Mouse (Mus musculus) CH12.LX (cell line): ENCODE measurements around the gene Cabcoco1. TPM values are rescaled to one million over a fixed set of nuclear protein-coding genes. Genes with fewer than 3 reads are reported as not detected.
A peak's percentile ranks its signal among the peaks of the same experiment; 100 is the strongest.

Experiments used
- DNase-seq: peaks from one replicate; pipeline ENCODE4 v3.0.0-alpha.2; 2013; ENCODE audit errors: extremely low read depth
- H3K27ac ChIP-seq: 2 replicates; pipeline ENCODE4 v1.5.1; 2012; ENCODE audit warnings: low read depth, mild to moderate bottlenecking, control low read depth, moderate library complexity; ENCODE audit not compliant: insufficient read depth
- H3K27me3 ChIP-seq: replicated peaks from 2 replicates; pipeline ENCODE3; 2012; ENCODE audit warnings: inconsistent platforms
- H3K36me3 ChIP-seq, 2 experiments: replicated peaks in 1 of 2; 2 replicates each; pipeline versions ENCODE3 to v1.6.1; 2012; ENCODE audit warnings: inconsistent platforms in 1 of 2, low read length in 1 of 2, mild to moderate bottlenecking in 1 of 2, mixed read lengths in 1 of 2, moderate library complexity in 1 of 2; ENCODE audit not compliant: control insufficient read depth in 1 of 2, insufficient read depth in 1 of 2
- H3K4me1 ChIP-seq, 2 experiments: 2 replicates each; pipeline ENCODE4 v1.6.1; 2012; ENCODE audit warnings: inconsistent platforms in 1 of 2, moderate library complexity in 1 of 2; ENCODE audit not compliant: insufficient read depth in 2 of 2, control insufficient read depth in 1 of 2
- H3K4me2 ChIP-seq: 2 replicates; pipeline ENCODE4 v1.6.1; 2012; ENCODE audit warnings: low read depth, mild to moderate bottlenecking, control low read depth; ENCODE audit not compliant: poor library complexity, insufficient read depth, severe bottlenecking
- H3K4me3 ChIP-seq, 3 experiments: fragments of 150-350 bp in 1 of 3; sonication (generic) in 1 of 3; replicated peaks in 1 of 3; 2 replicates each; pipeline versions ENCODE3 to v1.5.1; 2011 to 2012; ENCODE audit warnings: low read depth in 2 of 3, low read length in 2 of 3, mild to moderate bottlenecking in 2 of 3, moderate library complexity in 2 of 3, control low read depth in 1 of 3, improper control_type of control experiment in 1 of 3, inconsistent platforms in 1 of 3, mixed read lengths in 1 of 3; ENCODE audit not compliant: poor library complexity in 1 of 3
- H3K79me2 ChIP-seq: replicated peaks from 2 replicates; pipeline ENCODE4 v1.6.1; 2012; ENCODE audit warnings: mild to moderate bottlenecking, moderate library complexity; ENCODE audit not compliant: control insufficient read depth, poor library complexity, insufficient read depth, severe bottlenecking; ENCODE audit errors: extremely low read depth
- H3K9ac ChIP-seq: 2 replicates; pipeline ENCODE4 v1.6.1; 2012; ENCODE audit warnings: low read depth, mild to moderate bottlenecking, control low read depth, moderate library complexity; ENCODE audit not compliant: insufficient read depth
- H3K9me3 ChIP-seq: replicated peaks from 2 replicates; pipeline ENCODE3; 2012; ENCODE audit warnings: low read length, inconsistent platforms, mixed read lengths
- BHLHE40 ChIP-seq: IDR thresholded peaks from 2 replicates; pipeline ENCODE4 v1.6.1; 2011; ENCODE audit warnings: mild to moderate bottlenecking, low read depth, low read length, improper control_type of control experiment
- CHD1 ChIP-seq: IDR thresholded peaks from 2 replicates; pipeline ENCODE4 v1.6.1; 2012; ENCODE audit warnings: low read depth, low read length, improper control_type of control experiment, inconsistent platforms
- CHD2 ChIP-seq: IDR thresholded peaks from 2 replicates; pipeline ENCODE4 v1.6.1; 2011; ENCODE audit warnings: low read length, improper control_type of control experiment
- CTCF ChIP-seq, 2 experiments: IDR thresholded peaks in 1 of 2; conservative IDR thresholded peaks in 1 of 2; 2 replicates each; pipeline ENCODE4 v1.5.1; 2011 to 2012; ENCODE audit warnings: low read depth in 2 of 2, low read length in 2 of 2, improper control_type of control experiment in 1 of 2, inconsistent platforms in 1 of 2, mild to moderate bottlenecking in 1 of 2, moderate library complexity in 1 of 2
- E2F4 ChIP-seq: IDR thresholded peaks from 2 replicates; pipeline ENCODE4 v1.6.1; 2011; ENCODE audit warnings: low read depth, low read length, improper control_type of control experiment; ENCODE audit not compliant: insufficient replicate concordance
- ELF1 ChIP-seq: IDR thresholded peaks from 2 replicates; pipeline ENCODE4 v1.6.1; 2014; ENCODE audit warnings: low read depth, mild to moderate bottlenecking, inconsistent platforms, low read length, improper control_type of control experiment
- EP300 ChIP-seq: IDR thresholded peaks from 2 replicates; pipeline ENCODE4 v1.6.1; 2011; ENCODE audit warnings: low read length, improper control_type of control experiment
- ETS1 ChIP-seq: conservative IDR thresholded peaks from 2 replicates; pipeline ENCODE4 v1.6.1; 2012; ENCODE audit warnings: low read depth, mild to moderate bottlenecking, inconsistent platforms, low read length, improper control_type of control experiment, moderate library complexity
- GABPA ChIP-seq: IDR thresholded peaks from 2 replicates; pipeline ENCODE4 v1.6.1; 2012; ENCODE audit warnings: low read depth, low read length, improper control_type of control experiment, inconsistent platforms; ENCODE audit not compliant: insufficient replicate concordance
- HCFC1 ChIP-seq: IDR thresholded peaks from 2 replicates; pipeline ENCODE4 v1.6.1; 2012; ENCODE audit warnings: low read depth, mild to moderate bottlenecking, inconsistent platforms, low read length, improper control_type of control experiment
- IRF4 ChIP-seq: IDR thresholded peaks from 2 replicates; pipeline ENCODE4 v1.6.1; 2014; ENCODE audit warnings: low read depth, mild to moderate bottlenecking, inconsistent platforms, low read length, improper control_type of control experiment
- JUN ChIP-seq: IDR thresholded peaks from 2 replicates; pipeline ENCODE4 v1.6.1; 2011; ENCODE audit warnings: low read depth, mild to moderate bottlenecking, low read length, improper control_type of control experiment, moderate library complexity; ENCODE audit not compliant: insufficient read depth
- JUND ChIP-seq: conservative IDR thresholded peaks from 2 replicates; pipeline ENCODE4 v1.6.1; 2011; ENCODE audit warnings: low read depth, low read length, improper control_type of control experiment
- KAT2A ChIP-seq: IDR thresholded peaks from 2 replicates; pipeline ENCODE4 v1.6.1; 2012; ENCODE audit warnings: low read length, improper control_type of control experiment, inconsistent platforms; ENCODE audit not compliant: insufficient replicate concordance
- MAFK ChIP-seq: IDR thresholded peaks from 2 replicates; pipeline ENCODE4 v1.6.1; 2011; ENCODE audit warnings: low read length, improper control_type of control experiment; ENCODE audit not compliant: insufficient replicate concordance
- MAX ChIP-seq: IDR thresholded peaks from 2 replicates; pipeline ENCODE4 v1.6.1; 2011; ENCODE audit warnings: low read length, improper control_type of control experiment
- MAZ ChIP-seq: IDR thresholded peaks from 2 replicates; pipeline ENCODE4 v1.6.1; 2012; ENCODE audit warnings: low read depth, mild to moderate bottlenecking, inconsistent platforms, low read length, improper control_type of control experiment, moderate library complexity
- MEF2A ChIP-seq: IDR thresholded peaks from 2 replicates; pipeline ENCODE4 v1.6.1; 2014; ENCODE audit warnings: low read depth, mild to moderate bottlenecking, inconsistent platforms, low read length, improper control_type of control experiment, borderline replicate concordance
- MXI1 ChIP-seq: IDR thresholded peaks from 2 replicates; pipeline ENCODE4 v1.6.1; 2011; ENCODE audit warnings: mild to moderate bottlenecking, low read depth, low read length, improper control_type of control experiment
- MYC ChIP-seq: IDR thresholded peaks from 2 replicates; pipeline ENCODE4 v1.6.1; 2011; ENCODE audit warnings: low read depth, mild to moderate bottlenecking, improper control_type of control experiment, low read length
- NELFE ChIP-seq: IDR thresholded peaks from 2 replicates; pipeline ENCODE4 v1.6.1; 2011; ENCODE audit warnings: low read depth, low read length, improper control_type of control experiment
- NRF1 ChIP-seq: IDR thresholded peaks from 2 replicates; pipeline ENCODE4 v1.6.1; 2014; ENCODE audit warnings: low read depth, mild to moderate bottlenecking, inconsistent platforms, low read length, improper control_type of control experiment, moderate library complexity
- PAX5 ChIP-seq: IDR thresholded peaks from 2 replicates; pipeline ENCODE4 v1.6.1; 2012; ENCODE audit warnings: low read length, inconsistent platforms, mixed read lengths
- POLR2A ChIP-seq: IDR thresholded peaks from 2 replicates; pipeline ENCODE4 v1.6.1; 2011; ENCODE audit warnings: low read depth, mild to moderate bottlenecking, improper control_type of control experiment, low read length
- POLR2AphosphoS2 ChIP-seq: IDR thresholded peaks from 2 replicates; pipeline ENCODE4 v1.6.1; 2011; ENCODE audit warnings: low read depth, low read length, improper control_type of control experiment
- RAD21 ChIP-seq: IDR thresholded peaks from 2 replicates; pipeline ENCODE4 v1.6.1; 2011; ENCODE audit warnings: low read depth, mild to moderate bottlenecking, low read length, improper control_type of control experiment, moderate library complexity
- RCOR1 ChIP-seq: conservative IDR thresholded peaks from 2 replicates; pipeline ENCODE4 v1.6.1; 2012; ENCODE audit warnings: low read depth, mild to moderate bottlenecking, inconsistent platforms, low read length, improper control_type of control experiment
- SIN3A ChIP-seq: IDR thresholded peaks from 2 replicates; pipeline ENCODE4 v1.6.1; 2012; ENCODE audit warnings: low read length, improper control_type of control experiment, inconsistent platforms
- SMC3 ChIP-seq: IDR thresholded peaks from 2 replicates; pipeline ENCODE4 v1.6.1; 2011; ENCODE audit warnings: low read depth, low read length, improper control_type of control experiment
- TBP ChIP-seq: conservative IDR thresholded peaks from 2 replicates; pipeline ENCODE4 v1.6.1; 2011; ENCODE audit warnings: low read depth, low read length, improper control_type of control experiment
- TCF12 ChIP-seq: IDR thresholded peaks from 2 replicates; pipeline ENCODE4 v1.6.1; 2014; ENCODE audit warnings: low read depth, mild to moderate bottlenecking, inconsistent platforms, low read length, improper control_type of control experiment
- UBTF ChIP-seq: IDR thresholded peaks from 2 replicates; pipeline ENCODE4 v1.6.1; 2012; ENCODE audit warnings: low read depth, mild to moderate bottlenecking, inconsistent platforms, low read length, improper control_type of control experiment, moderate library complexity
- USF1 ChIP-seq: IDR thresholded peaks from 2 replicates; pipeline ENCODE4 v1.6.1; 2014; ENCODE audit warnings: low read depth, mild to moderate bottlenecking, inconsistent platforms, low read length, improper control_type of control experiment
- USF2 ChIP-seq: conservative IDR thresholded peaks from 2 replicates; pipeline ENCODE4 v1.6.1; 2011; ENCODE audit warnings: low read depth, low read length, improper control_type of control experiment
- ZC3H11A ChIP-seq: IDR thresholded peaks from 2 replicates; pipeline ENCODE4 v1.6.1; 2012; ENCODE audit warnings: low read depth, mild to moderate bottlenecking, inconsistent platforms, low read length, improper control_type of control experiment
- ZKSCAN1 ChIP-seq: IDR thresholded peaks from 2 replicates; pipeline ENCODE4 v1.6.1; 2012; ENCODE audit warnings: low read depth, inconsistent platforms, low read length, improper control_type of control experiment, borderline replicate concordance
- ZMIZ1 ChIP-seq: IDR thresholded peaks from 2 replicates; pipeline ENCODE4 v1.6.1; 2012; ENCODE audit warnings: low read depth, mild to moderate bottlenecking, inconsistent platforms, low read length, improper control_type of control experiment
- ZNF384 ChIP-seq: IDR thresholded peaks from 2 replicates; pipeline ENCODE4 v1.6.1; 2012; ENCODE audit warnings: low read depth, low read length, improper control_type of control experiment, inconsistent platforms
- dilution Hi-C: fragments of 300-500 bp; cut with MboI; formaldehyde crosslinking; loops from 2 replicates; pipeline ENCODE4 v1.14.3; 2020; ENCODE audit warnings: low sequenced_read_pairs; ENCODE audit not compliant: extremely low pct_unique_long_range_greater_than_20kb, extremely low pct_ligation_motif_present
- in situ Hi-C: fragments of 300-500 bp; cut with MboI; formaldehyde crosslinking; loops from 3 replicates; pipeline ENCODE4 v1.14.3; 2019; ENCODE audit warnings: low sequenced_read_pairs, low pct_ligation_motif_present, low pct_unique_long_range_greater_than_20kb, mixed read lengths
- polyA plus RNA-seq: library from polyadenylated mRNA; unstranded; fragments of >175 nt; gene quantifications from 2 replicates; pipeline ENCODE4 v1.2.1, GENCODE M21; 2012; ENCODE audit warnings: low read depth; ENCODE audit not compliant: insufficient read length
- total RNA-seq, 2 experiments: library from RNA; depleted of rRNA; stranded (reverse); fragments of 300-350 nt in 1 of 2; fragments of >200 nt in 1 of 2; gene quantifications; 2 replicates each; pipeline ENCODE4 v1.2.3; 2012 to 2014

Cabcoco1 gene
- total and polyA plus RNA-seq, 3 experiments = 0.72 to 2.4 (median 0.90) TPM

GRCm38 (mm10) chr10:68558105-68558827 is 16.6 kb upstream of the Cabcoco1 start:
- Histone ChIP-seq H3K4me3 (no peak overlapping the region), H3K27me3 (no peaks in the 10 kb centered on the region), H3K4me2 (peak overlapping the region; percentile 50; the same call in 1 of the 2 replicates), H3K9me3 (no peaks in the 10 kb centered on the region), H3K27ac (no peak overlapping the region), H3K36me3 (no peaks in the 10 kb centered on the region), H3K9ac (no peak overlapping the region), H3K79me2 (no peaks in the 10 kb centered on the region)
- peak; percentile 35 for DNase-seq
- TF ChIP-seq ETS1 = peak; percentile 67
- peak; percentile 27; the same call in 1 of the 2 replicates for TF ChIP-seq TCF12
- TF ChIP-seq CHD1 = no peak
- TF ChIP-seq MEF2A = peak; percentile 79; the same call in 1 of the 2 replicates
- no peak for TF ChIP-seq PAX5
- peak; percentile 63 for TF ChIP-seq MAX
- TF ChIP-seq GABPA = no peak
- TF ChIP-seq MAFK = no peak
- peak; percentile 87 for TF ChIP-seq IRF4
- TF ChIP-seq SIN3A = no peak
- TF ChIP-seq BHLHE40 = peak; percentile 74
- TF ChIP-seq MYC = peak; percentile 85
- TF ChIP-seq HCFC1 = no peak
- TF ChIP-seq USF1 = no peak
- no peak for TF ChIP-seq ZC3H11A
- TF ChIP-seq NRF1 = no peak
- no peak for TF ChIP-seq SMC3
- no peak for TF ChIP-seq MAZ
- TF ChIP-seq ZKSCAN1 = no peak
- peak; percentile 54; the same call in 1 of the 2 replicates for TF ChIP-seq JUN
- no peak for TF ChIP-seq UBTF
- TF ChIP-seq CHD2 = no peak
- no peak for TF ChIP-seq USF2
- TF ChIP-seq CTCF (conservative IDR thresholded peaks at IDR 0.05 in 1 of 2, IDR thresholded peaks at IDR 0.05 in 1 of 2; ENCODE audit: low read depth in 2 of 2, low read length in 2 of 2) = no peak
- no peak for TF ChIP-seq ELF1
- TF ChIP-seq POLR2AphosphoS2 = no peak
- peak; percentile 54; the same call in 1 of the 2 replicates for TF ChIP-seq JUND
- TF ChIP-seq EP300 = peak; percentile 81
- TF ChIP-seq TBP = no peak
- no peak for TF ChIP-seq E2F4
- TF ChIP-seq POLR2A = no peak
- no peak for TF ChIP-seq RAD21
- TF ChIP-seq NELFE = no peak
- no peak for TF ChIP-seq MXI1
- TF ChIP-seq KAT2A = no peak
- peak; percentile 73 for TF ChIP-seq RCOR1
- no peak for TF ChIP-seq ZMIZ1
- peak; percentile 40; the same call in 1 of the 2 replicates for TF ChIP-seq ZNF384
- TF ChIP-seq, all 38 proteins: peak for 12
- dilution Hi-C loops = no loop called here
- H3K4me1 ChIP-seq = peaks cover 6 to 14% of the 10 kb centered on the region in 2 experiments
- in situ Hi-C loops = no loop called here
